Mouse (Mus musculus): Measurements from ENCODE around the gene Ikbkg. TPM values are rescaled to one million over a fixed set of nuclear protein-coding genes. Genes with fewer than 3 reads are reported as not detected.

Ikbkg gene
- polyA plus RNA-seq, 1 experiment from 2014 or later = 19.8 TPM

DNA sequence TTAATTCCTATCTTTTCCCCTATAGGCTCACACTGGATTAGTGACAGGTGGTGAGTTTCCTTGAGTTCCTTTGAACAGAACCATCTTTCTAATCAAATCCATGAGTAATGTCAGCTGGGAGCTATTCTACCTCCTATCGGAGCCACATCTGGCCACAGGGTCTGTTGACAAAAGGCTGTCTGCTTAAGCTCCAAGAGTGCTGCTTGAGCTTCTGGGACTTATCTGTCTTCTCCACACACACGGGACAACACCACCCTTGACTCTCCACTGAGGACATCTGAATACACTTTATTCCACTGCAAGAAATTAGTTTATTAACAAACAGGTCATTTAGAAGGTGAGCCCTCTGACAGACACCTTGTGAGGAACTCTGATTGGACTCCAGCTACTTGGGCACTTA lies 8.6 kb upstream of the Ikbkg start:
- H3K9ac ChIP-seq (replicated peaks; ENCODE audit: low read depth, low read length) = no peak overlapping the region
- 89% methylated on average over 2 of the region's 2 CpGs for WGBS

DNA sequence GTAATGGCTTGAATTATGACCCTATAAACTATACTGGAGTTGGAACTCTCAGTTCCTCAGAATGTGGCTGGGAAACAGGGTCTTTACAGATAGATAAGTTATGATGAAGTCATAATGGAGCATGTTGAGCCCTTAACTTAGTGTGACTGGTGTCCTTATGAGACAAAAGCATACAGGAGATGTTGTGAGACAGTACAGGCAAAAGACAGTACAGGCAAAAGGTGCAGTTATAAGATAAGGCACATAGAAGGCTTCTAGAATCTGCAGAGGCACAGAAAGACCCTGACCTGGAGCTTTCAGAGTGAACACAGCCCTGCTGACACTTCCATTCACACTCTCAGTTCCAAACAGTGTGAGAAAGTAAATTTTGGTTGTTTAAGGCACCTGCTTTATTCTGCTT lies 4.9 kb upstream of the Ikbkg start:
- Histone ChIP-seq H3K9ac (replicated peaks; ENCODE audit: low read depth, low read length) (no peak overlapping the region), H3K4me1 (replicated peaks; ENCODE audit: control insufficient read depth, insufficient read depth, low read length) (peaks cover 6% of the 10 kb centered on the region), H3K4me3 (replicated peaks; ENCODE audit: low read length) (no peak overlapping the region), H3K36me3 (ENCODE audit: control insufficient read depth, insufficient read depth) (no peaks in the 10 kb centered on the region), H3K4me2 (ENCODE audit: low read length) (no peak overlapping the region), H3K27me3 (replicated peaks; ENCODE audit: control insufficient read depth, insufficient read depth, low read length) (no peaks in the 10 kb centered on the region), H3K9me3 (ENCODE audit: control insufficient read depth, low read length) (no peaks in the 10 kb centered on the region), H3K27ac (ENCODE audit: low read length) (no peak overlapping the region)
- no peak for ATAC-seq

More for the DNA sequence above, 8.6 kb upstream of the Ikbkg start:
- ATAC-seq = no peak
- no peaks in the 10 kb centered on the region for H3K27me3 ChIP-seq (replicated peaks; ENCODE audit: control insufficient read depth, insufficient read depth, low read length)
- H3K36me3 ChIP-seq (ENCODE audit: control insufficient read depth, insufficient read depth) = no peaks in the 10 kb centered on the region
- no peak overlapping the region for H3K27ac ChIP-seq (ENCODE audit: low read length)
- no peaks in the 10 kb centered on the region for H3K4me1 ChIP-seq (replicated peaks; ENCODE audit: control insufficient read depth, insufficient read depth, low read length)
- H3K4me2 ChIP-seq (ENCODE audit: low read length) = no peak overlapping the region
- no peak overlapping the region for H3K4me3 ChIP-seq (replicated peaks; ENCODE audit: low read length)
- H3K9me3 ChIP-seq (ENCODE audit: control insufficient read depth, low read length) = no peaks in the 10 kb centered on the region

GRCm38 (mm10) chrX:74400136-74400535 lies 7.0 kb downstream of the Ikbkg start:
- Histone ChIP-seq H3K4me1 (replicated peaks; ENCODE audit: control insufficient read depth, insufficient read depth, low read length) (no peaks in the 10 kb centered on the region), H3K4me2 (ENCODE audit: low read length) (no peak overlapping the region), H3K9me3 (ENCODE audit: control insufficient read depth, low read length) (no peaks in the 10 kb centered on the region), H3K27me3 (replicated peaks; ENCODE audit: control insufficient read depth, insufficient read depth, low read length) (no peaks in the 10 kb centered on the region), H3K4me3 (replicated peaks; ENCODE audit: low read length) (no peak overlapping the region), H3K36me3 (ENCODE audit: control insufficient read depth, insufficient read depth) (no peaks in the 10 kb centered on the region), H3K9ac (replicated peaks; ENCODE audit: low read depth, low read length) (no peak overlapping the region), H3K27ac (ENCODE audit: low read length) (no peak overlapping the region)
- no peak for ATAC-seq
- 85% methylated on average over 3 of the region's 3 CpGs for WGBS

DNA sequence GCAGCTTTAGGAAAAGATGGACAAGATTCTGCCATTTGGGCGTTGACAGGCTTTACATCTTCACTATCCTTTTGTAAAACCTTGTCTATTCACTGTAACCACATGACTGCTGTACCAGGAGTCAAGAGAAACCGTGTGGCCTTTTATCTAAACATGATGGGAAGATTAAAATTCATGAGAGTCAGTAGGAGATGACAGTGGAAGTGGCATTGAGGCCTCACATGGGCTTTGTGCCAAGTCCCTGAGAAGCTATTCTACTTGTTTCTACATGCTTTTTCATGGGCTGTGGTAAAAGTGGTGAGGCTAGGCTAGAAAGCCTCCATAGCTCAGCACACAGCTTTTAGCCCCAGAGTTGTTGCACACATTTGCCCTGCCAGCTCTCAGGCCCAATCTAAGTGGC lies 15.2 kb downstream of the Ikbkg start:
- H3K4me1 ChIP-seq (replicated peaks; ENCODE audit: control insufficient read depth, insufficient read depth, low read length) = no peaks in the 10 kb centered on the region
- no peak overlapping the region for H3K4me3 ChIP-seq (replicated peaks; ENCODE audit: low read length)
- no peak overlapping the region for H3K9ac ChIP-seq (replicated peaks; ENCODE audit: low read depth, low read length)
- no peak for ATAC-seq
- H3K9me3 ChIP-seq (ENCODE audit: control insufficient read depth, low read length) = no peaks in the 10 kb centered on the region
- WGBS = 62% methylated on average over 2 of the region's 2 CpGs
- no peaks in the 10 kb centered on the region for H3K27me3 ChIP-seq (replicated peaks; ENCODE audit: control insufficient read depth, insufficient read depth, low read length)
- H3K4me2 ChIP-seq (ENCODE audit: low read length) = no peak overlapping the region
- no peaks in the 10 kb centered on the region for H3K36me3 ChIP-seq (ENCODE audit: control insufficient read depth, insufficient read depth)
- no peak overlapping the region for H3K27ac ChIP-seq (ENCODE audit: low read length)

- peak; percentile 87 for ATAC-seq
- no peaks in the 10 kb centered on the region for H3K27me3 ChIP-seq (replicated peaks; ENCODE audit: control insufficient read depth, insufficient read depth, low read length)
- H3K36me3 ChIP-seq (ENCODE audit: control insufficient read depth, insufficient read depth) = 0 out of 2 replicates have a peak, but pooled peaks cover 2% of the 10 kb centered on the region
- H3K9ac ChIP-seq (replicated peaks; ENCODE audit: low read depth, low read length) = no peak overlapping the region
- no peaks in the 10 kb centered on the region for H3K4me1 ChIP-seq (replicated peaks; ENCODE audit: control insufficient read depth, insufficient read depth, low read length)
- H3K9me3 ChIP-seq (ENCODE audit: control insufficient read depth, low read length) = no peaks in the 10 kb centered on the region
- H3K4me2 ChIP-seq (ENCODE audit: low read length) = no peak overlapping the region
- H3K27ac ChIP-seq (ENCODE audit: low read length) = no peak overlapping the region
- H3K4me3 ChIP-seq (replicated peaks; ENCODE audit: low read length) = no peak overlapping the region
These were observed 20.3 kb downstream of the Ikbkg start for GRCm38 (mm10) chrX:74413377-74413776.

DNA sequence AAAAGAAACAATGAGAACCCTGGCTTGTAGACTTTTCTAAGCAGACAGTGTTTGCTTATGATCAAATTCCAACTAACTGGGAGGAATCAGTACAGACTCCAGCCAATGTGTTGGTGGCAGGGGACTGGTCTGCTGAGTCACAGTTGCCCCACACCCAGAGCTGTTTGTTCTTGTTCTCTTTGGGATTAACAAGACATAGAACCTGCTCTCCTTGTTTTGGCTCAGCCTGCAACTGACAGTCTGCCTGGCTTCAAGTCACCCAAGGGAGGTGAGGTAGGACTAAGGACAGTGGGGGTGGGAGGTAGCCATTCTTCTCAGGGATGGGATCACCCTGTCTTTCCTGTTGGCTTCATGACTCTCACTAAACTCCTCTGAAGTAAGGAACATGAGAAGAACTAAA lies 31.4 kb downstream of the Ikbkg start:
- ATAC-seq = no peak
- H3K4me1 ChIP-seq (replicated peaks; ENCODE audit: control insufficient read depth, insufficient read depth, low read length) = 0 out of 2 replicates have a peak, but pooled peaks cover 2% of the 10 kb centered on the region
- H3K9me3 ChIP-seq (ENCODE audit: control insufficient read depth, low read length) = no peaks in the 10 kb centered on the region
- no peaks in the 10 kb centered on the region for H3K36me3 ChIP-seq (ENCODE audit: control insufficient read depth, insufficient read depth)
- H3K27me3 ChIP-seq (replicated peaks; ENCODE audit: control insufficient read depth, insufficient read depth, low read length) = no peaks in the 10 kb centered on the region
- H3K4me2 ChIP-seq (ENCODE audit: low read length) = no peak overlapping the region
- no peak overlapping the region for H3K9ac ChIP-seq (replicated peaks; ENCODE audit: low read depth, low read length)
- no peak overlapping the region for H3K27ac ChIP-seq (ENCODE audit: low read length)
- H3K4me3 ChIP-seq (replicated peaks; ENCODE audit: low read length) = no peak overlapping the region

DNA sequence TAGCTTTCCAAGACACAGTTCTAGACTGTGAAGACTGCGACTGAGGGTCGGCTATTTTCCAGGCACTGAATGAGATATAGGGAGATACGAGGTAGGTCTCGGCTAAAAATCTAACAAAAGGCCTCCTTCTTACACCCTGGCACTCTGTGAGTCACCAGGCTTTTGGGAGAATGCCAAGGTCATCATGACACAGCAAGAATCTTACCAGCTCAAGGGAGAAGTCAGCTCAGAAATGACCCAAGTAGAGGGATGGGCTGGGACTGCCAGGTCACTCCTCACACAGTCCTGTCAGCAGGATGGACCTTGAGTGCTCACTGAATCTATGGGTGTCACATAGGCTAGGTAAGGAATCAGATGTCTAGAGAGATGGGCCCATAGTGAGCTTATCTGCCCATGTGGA lies 32.1 kb downstream of the Ikbkg start:
- no peak overlapping the region for H3K9ac ChIP-seq (replicated peaks; ENCODE audit: low read depth, low read length)
- WGBS = 89% methylated on average over 4 of the region's 4 CpGs
- no peaks in the 10 kb centered on the region for H3K9me3 ChIP-seq (ENCODE audit: control insufficient read depth, low read length)
- H3K27ac ChIP-seq (ENCODE audit: low read length) = no peak overlapping the region
- H3K4me1 ChIP-seq (replicated peaks; ENCODE audit: control insufficient read depth, insufficient read depth, low read length) = 0 out of 2 replicates have a peak, but pooled peaks cover 6% of the 10 kb centered on the region
- no peaks in the 10 kb centered on the region for H3K36me3 ChIP-seq (ENCODE audit: control insufficient read depth, insufficient read depth)
- H3K27me3 ChIP-seq (replicated peaks; ENCODE audit: control insufficient read depth, insufficient read depth, low read length) = no peaks in the 10 kb centered on the region
- no peak overlapping the region for H3K4me2 ChIP-seq (ENCODE audit: low read length)
- no peak for ATAC-seq
- no peak overlapping the region for H3K4me3 ChIP-seq (replicated peaks; ENCODE audit: low read length)

DNA sequence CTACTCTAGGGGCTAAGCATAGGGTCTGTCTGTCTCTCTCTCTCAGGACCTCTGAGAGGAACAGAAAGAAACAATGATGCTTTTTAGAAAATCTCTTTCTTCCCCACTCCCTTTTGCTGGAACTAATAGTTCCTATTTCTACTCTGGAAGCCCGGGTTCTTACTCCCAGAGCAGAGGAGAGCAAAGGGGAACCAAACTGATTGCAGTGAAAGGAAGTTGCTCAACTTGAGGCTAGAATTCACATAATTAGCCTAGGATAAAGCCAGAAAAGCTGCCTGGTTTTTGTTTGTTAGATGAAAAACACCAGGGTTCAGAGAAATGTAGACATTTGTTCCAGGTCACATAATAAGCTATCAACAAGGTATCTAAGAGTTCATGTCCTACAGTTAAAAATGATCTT lies 33.2 kb downstream of the Ikbkg start:
- Histone ChIP-seq H3K4me3 (replicated peaks; ENCODE audit: low read length) (no peak overlapping the region), H3K4me2 (ENCODE audit: low read length) (no peak overlapping the region)
- WGBS = 76% methylated on average over 1 of the region's 1 CpGs

GRCm38 (mm10) chrX:74427116-74427515 lies 34.0 kb downstream of the Ikbkg start:
- Histone ChIP-seq H3K9me3 (ENCODE audit: control insufficient read depth, low read length) (no peaks in the 10 kb centered on the region), H3K4me1 (replicated peaks; ENCODE audit: control insufficient read depth, insufficient read depth, low read length) (0 out of 2 replicates have a peak, but pooled peaks cover 8% of the 10 kb centered on the region), H3K27ac (ENCODE audit: low read length) (no peak overlapping the region), H3K36me3 (ENCODE audit: control insufficient read depth, insufficient read depth) (no peaks in the 10 kb centered on the region), H3K4me2 (ENCODE audit: low read length) (no peak overlapping the region), H3K4me3 (replicated peaks; ENCODE audit: low read length) (no peak overlapping the region), H3K27me3 (replicated peaks; ENCODE audit: control insufficient read depth, insufficient read depth, low read length) (no peaks in the 10 kb centered on the region), H3K9ac (replicated peaks; ENCODE audit: low read depth, low read length) (no peak overlapping the region)
- no peak for ATAC-seq
- 76% methylated on average over 3 of the region's 3 CpGs for WGBS

More for the DNA sequence above, 33.2 kb downstream of the Ikbkg start:
- H3K9me3 ChIP-seq (ENCODE audit: control insufficient read depth, low read length) = no peaks in the 10 kb centered on the region
- ATAC-seq = no peak
- H3K27me3 ChIP-seq (replicated peaks; ENCODE audit: control insufficient read depth, insufficient read depth, low read length) = no peaks in the 10 kb centered on the region
- 0 out of 2 replicates have a peak, but pooled peaks cover 8% of the 10 kb centered on the region for H3K4me1 ChIP-seq (replicated peaks; ENCODE audit: control insufficient read depth, insufficient read depth, low read length)
- no peak overlapping the region for H3K9ac ChIP-seq (replicated peaks; ENCODE audit: low read depth, low read length)
- no peaks in the 10 kb centered on the region for H3K36me3 ChIP-seq (ENCODE audit: control insufficient read depth, insufficient read depth)
- H3K27ac ChIP-seq (ENCODE audit: low read length) = no peak overlapping the region

DNA sequence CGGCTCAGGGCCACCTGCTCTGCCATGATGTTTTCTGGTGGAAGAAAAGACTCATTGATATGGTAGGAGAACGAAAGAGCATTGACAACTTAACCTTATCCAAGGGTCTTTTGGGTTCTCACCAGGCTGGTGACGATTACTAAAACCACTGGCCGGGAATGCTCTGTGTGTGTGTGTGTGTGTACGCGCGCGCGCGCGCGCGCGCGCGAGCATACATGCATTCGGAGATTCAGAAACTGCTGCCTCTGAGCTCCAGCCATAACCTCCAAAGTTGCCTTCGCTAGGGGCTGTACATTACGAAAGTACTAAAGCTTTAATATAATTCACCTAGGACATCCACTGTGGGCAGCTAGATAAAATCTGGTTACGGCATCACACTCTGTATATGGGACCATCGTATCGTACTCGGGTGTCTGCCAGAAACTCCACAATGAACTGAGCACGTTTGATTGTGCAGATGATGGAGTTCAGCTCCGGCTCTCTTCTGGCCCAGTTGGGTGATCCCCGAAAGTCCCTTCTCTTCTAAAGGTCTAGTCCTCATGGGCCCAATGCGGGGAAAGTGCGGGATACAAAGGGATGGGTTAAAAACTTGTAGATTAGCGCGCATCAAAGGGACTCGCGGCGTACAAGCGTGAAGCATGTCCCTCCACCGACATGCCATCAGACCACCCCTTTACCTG lies 35.2 kb downstream of the Ikbkg start:
- Histone ChIP-seq H3K4me3 (replicated peaks; ENCODE audit: low read length) (peak overlapping the region; percentile 64), H3K4me2 (ENCODE audit: low read length) (peak overlapping the region; percentile 58), H3K27ac (ENCODE audit: low read length) (peak overlapping the region; percentile 84; the same call in 1 of the 2 replicates), H3K27me3 (replicated peaks; ENCODE audit: control insufficient read depth, insufficient read depth, low read length) (no peaks in the 10 kb centered on the region), H3K9me3 (ENCODE audit: control insufficient read depth, low read length) (no peaks in the 10 kb centered on the region), H3K36me3 (ENCODE audit: control insufficient read depth, insufficient read depth) (no peaks in the 10 kb centered on the region), H3K9ac (replicated peaks; ENCODE audit: low read depth, low read length) (peak overlapping the region; percentile 60), H3K4me1 (replicated peaks; ENCODE audit: control insufficient read depth, insufficient read depth, low read length) (0 out of 2 replicates have a peak, but pooled peaks cover 8% of the 10 kb centered on the region)
- ATAC-seq = peak; percentile 41
- 21% methylated on average over 35 of the region's 35 CpGs for WGBS
